Mouse (Mus musculus) heart, embryonic 14.5 days (tissue): ENCODE data around the gene Numb. TPM values are rescaled to one million over a fixed set of nuclear protein-coding genes. Genes with fewer than 3 reads are reported as not detected.

Experiments used
- ATAC-seq: fragments of 200-750 bp; cut with Nextera tagmentation; 2 replicates; pipeline ENCODE4 v1.8.0; 2017; ENCODE audit warnings: low read depth, moderate TSS enrichment; ENCODE audit not compliant: insufficient number of reproducible peaks, insufficient read depth, low FRiP score
- H3K27ac ChIP-seq, 2 experiments: fragments of 200-500 bp in 1 of 2; fragments of 300-500 bp in 1 of 2; sonication (generic) in 1 of 2; replicated peaks in 1 of 2; 2 replicates each; pipeline ENCODE4 v1.5.1; 2012 to 2014; ENCODE audit warnings: low read depth in 2 of 2, low read length in 2 of 2, control low read depth in 1 of 2, mild to moderate bottlenecking in 1 of 2, mixed read lengths in 1 of 2; ENCODE audit not compliant: control insufficient read depth in 1 of 2, insufficient read depth in 1 of 2
- H3K27me3 ChIP-seq: fragments of 300-500 bp; sonication (generic); 2 replicates; pipeline ENCODE4 v1.6.1; 2014; ENCODE audit warnings: mild to moderate bottlenecking, low read length, control low read depth; ENCODE audit not compliant: control insufficient read depth, insufficient read depth
- H3K36me3 ChIP-seq: fragments of 300-500 bp; sonication (generic); 2 replicates; pipeline ENCODE4 v1.6.1; 2014; ENCODE audit warnings: mild to moderate bottlenecking, control low read depth, low read length, mixed read lengths; ENCODE audit not compliant: control insufficient read depth, insufficient read depth
- H3K4me1 ChIP-seq, 2 experiments: fragments of 200-500 bp in 1 of 2; fragments of 300-500 bp in 1 of 2; sonication (generic) in 1 of 2; 2 replicates each; pipeline ENCODE4 v1.6.1; 2012 to 2014; ENCODE audit warnings: low read length in 2 of 2, control low read depth in 1 of 2, mixed read lengths in 1 of 2; ENCODE audit not compliant: control insufficient read depth in 2 of 2, insufficient read depth in 2 of 2
- H3K4me2 ChIP-seq: fragments of 300-500 bp; sonication (generic); 2 replicates; pipeline ENCODE4 v1.6.1; 2014; ENCODE audit warnings: mild to moderate bottlenecking, low read length
- H3K4me3 ChIP-seq, 2 experiments: fragments of 200-500 bp in 1 of 2; fragments of 300-500 bp in 1 of 2; sonication (generic) in 1 of 2; 2 replicates each; pipeline ENCODE4 v1.5.1; 2012 to 2014; ENCODE audit warnings: low read length in 2 of 2, mild to moderate bottlenecking in 2 of 2, control low read depth in 1 of 2, low read depth in 1 of 2, moderate library complexity in 1 of 2; ENCODE audit not compliant: control insufficient read depth in 1 of 2, insufficient read depth in 1 of 2
- H3K9ac ChIP-seq: fragments of 300-500 bp; sonication (generic); 2 replicates; pipeline ENCODE4 v1.6.1; 2014; ENCODE audit warnings: mild to moderate bottlenecking, low read length
- H3K9me3 ChIP-seq: fragments of 300-500 bp; sonication (generic); 2 replicates; pipeline ENCODE4 v1.6.1; 2016; ENCODE audit warnings: low read length, control low read depth; ENCODE audit not compliant: control insufficient read depth
- WGBS: fragments of 180-500 bp; shearing (Covaris S2); extraction: QIAGEN DNeasy Blood & Tissue Kit; methylation state at CpG from one replicate; pipeline ENCODE4 v1.1.7; 2014; 5-methylcytosine and 5-hydroxymethylcytosine counted together
- polyA plus RNA-seq: library from polyadenylated mRNA; unstranded; fragments of >200 nt; fragmentation: Nextera tagmentation; extraction: Ambion mirVana; gene quantifications from 2 replicates; pipeline ENCODE4 v1.2.1, GENCODE M21; 2014

Numb gene
- polyA plus RNA-seq, 1 experiment from 2014 or later = 29.9 TPM

- H3K9ac ChIP-seq = no peak overlapping the region
- no peaks in the 10 kb centered on the region for H3K9me3 ChIP-seq
- H3K4me3 ChIP-seq = no peak overlapping the region
- no peak for ATAC-seq
- H3K4me1 ChIP-seq = no peaks in the 10 kb centered on the region
- no peak overlapping the region for H3K27ac ChIP-seq
- WGBS = 71% methylated on average over 23 of the region's 23 CpGs
- peaks cover 3% of the 10 kb centered on the region; the same call in 1 of the 2 replicates for H3K27me3 ChIP-seq
- H3K4me2 ChIP-seq = no peak overlapping the region
- no peaks in the 10 kb centered on the region for H3K36me3 ChIP-seq
These were observed 140.0 kb downstream of the Numb start for GRCm38 (mm10) chr12:83781640-83782278.

- H3K36me3 ChIP-seq = no peaks in the 10 kb centered on the region
- no peak overlapping the region for H3K27ac ChIP-seq
- no peaks in the 10 kb centered on the region for H3K4me1 ChIP-seq
- ATAC-seq = no peak
- no peaks in the 10 kb centered on the region for H3K9me3 ChIP-seq
- peaks cover 3% of the 10 kb centered on the region; the same call in 1 of the 2 replicates for H3K27me3 ChIP-seq
- no peak overlapping the region for H3K9ac ChIP-seq
- 69% methylated on average over 7 of the region's 7 CpGs for WGBS
- no peak overlapping the region for H3K4me3 ChIP-seq
- H3K4me2 ChIP-seq = no peak overlapping the region
These were observed 140.5 kb downstream of the Numb start for GRCm38 (mm10) chr12:83781204-83781603.

GRCm38 (mm10) chr12:83780181-83780580 is 141.6 kb downstream of the Numb start:
- H3K4me3 ChIP-seq = no peak overlapping the region
- ATAC-seq = no peak
- H3K9me3 ChIP-seq = no peaks in the 10 kb centered on the region
- peaks cover 3% of the 10 kb centered on the region; the same call in 1 of the 2 replicates for H3K27me3 ChIP-seq
- H3K9ac ChIP-seq = no peak overlapping the region
- H3K4me2 ChIP-seq = no peak overlapping the region
- no peak overlapping the region for H3K27ac ChIP-seq
- no peaks in the 10 kb centered on the region for H3K4me1 ChIP-seq
- no peaks in the 10 kb centered on the region for H3K36me3 ChIP-seq
- 84% methylated on average over 3 of the region's 3 CpGs for WGBS

GRCm38 (mm10) chr12:83776766-83777165 is 145.0 kb downstream of the Numb start:
- WGBS = 82% methylated on average over 7 of the region's 7 CpGs
- ATAC-seq = no peak

GRCm38 (mm10) chr12:83775621-83776020 is 146.1 kb downstream of the Numb start:
- Histone ChIP-seq H3K4me3 (no peak overlapping the region), H3K27me3 (no peaks in the 10 kb centered on the region), H3K9ac (no peak overlapping the region), H3K4me1 (peaks cover 2% of the 10 kb centered on the region in 2 experiments; a peak in 3 of 4 replicates), H3K9me3 (no peaks in the 10 kb centered on the region), H3K4me2 (no peak overlapping the region), H3K36me3 (no peaks in the 10 kb centered on the region), H3K27ac (no peak overlapping the region)
- no peak for ATAC-seq
- 75% methylated on average over 12 of the region's 12 CpGs for WGBS

More at GRCm38 (mm10) chr12:83776766-83777165, 145.0 kb downstream of the Numb start:
- H3K4me3 ChIP-seq = no peak overlapping the region
- H3K9me3 ChIP-seq = no peaks in the 10 kb centered on the region
- H3K9ac ChIP-seq = no peak overlapping the region
- H3K36me3 ChIP-seq = no peaks in the 10 kb centered on the region
- no peak overlapping the region for H3K27ac ChIP-seq
- H3K4me2 ChIP-seq = no peak overlapping the region
- no peaks in the 10 kb centered on the region for H3K4me1 ChIP-seq
- no peaks in the 10 kb centered on the region for H3K27me3 ChIP-seq

GRCm38 (mm10) chr12:83770418-83771256 is 151.1 kb downstream of the Numb start:
- Histone ChIP-seq H3K4me3 (peak overlapping the region in 1 of 2 experiments; percentile 1; a peak in 2 of 4 replicates), H3K9me3 (no peaks in the 10 kb centered on the region), H3K27me3 (0 out of 2 replicates have a peak, but pooled peaks cover 4% of the 10 kb centered on the region), H3K4me1 (peaks cover 3 to 10% of the 10 kb centered on the region in 2 experiments; a peak in 3 of 4 replicates), H3K27ac (no peak overlapping the region), H3K9ac (no peak overlapping the region), H3K36me3 (no peaks in the 10 kb centered on the region), H3K4me2 (peak overlapping the region; percentile 61)
- 6% methylated on average over 25 of the region's 25 CpGs for WGBS
- peak; percentile 36; the same call in 1 of the 2 replicates for ATAC-seq

- Histone ChIP-seq H3K9ac (no peak overlapping the region), H3K4me3 (no peak overlapping the region), H3K36me3 (no peaks in the 10 kb centered on the region), H3K4me1 (peaks cover 10 to 20% of the 10 kb centered on the region in 2 experiments), H3K27me3 (0 out of 2 replicates have a peak, but pooled peaks cover 9% of the 10 kb centered on the region), H3K9me3 (no peaks in the 10 kb centered on the region), H3K4me2 (no peak overlapping the region), H3K27ac (no peak overlapping the region)
- ATAC-seq = no peak
- WGBS = 77% methylated on average over 14 of the region's 14 CpGs
These were observed 153.4 kb downstream of the Numb start for GRCm38 (mm10) chr12:83768235-83768899.
